Mouse (Mus musculus): ENCODE results near the gene Olfr1090.

Gene Olfr1090

DNA sequence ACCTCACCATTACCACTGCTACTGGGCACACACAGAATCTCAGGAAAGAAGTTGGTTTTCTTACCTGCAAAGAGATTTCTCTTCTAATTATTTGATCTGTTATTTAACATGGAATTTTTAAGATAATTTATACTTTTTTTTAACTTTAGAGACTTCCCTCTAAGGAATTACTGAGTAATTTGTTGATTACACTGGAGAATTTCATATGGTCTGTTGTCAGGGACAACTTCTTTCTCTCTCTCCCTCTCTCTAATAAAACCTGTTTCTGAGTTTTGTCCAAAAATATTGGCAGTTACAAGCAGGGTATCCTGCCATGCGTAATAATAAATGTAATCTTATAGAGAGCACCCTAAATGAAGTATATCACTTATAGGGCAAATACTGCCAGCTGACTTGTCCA, at the start of gene Olfr1090:
Gene Olfr1090, minus strand, starts transcription at position 101 of the 400 bp plus-strand sequence.
- DNase-seq (ENCODE audit: low read depth, low spot score) = no peak

- no peak for DNase-seq (ENCODE audit: low read depth, low spot score)
These were observed 23.4 kb upstream of the Olfr1090 start, which contains the start of gene Olfr1093 for GRCm38 (mm10) chr2:86782179-86782578. Olfr1093 (plus strand) TSS chr2:86782479.

DNA sequence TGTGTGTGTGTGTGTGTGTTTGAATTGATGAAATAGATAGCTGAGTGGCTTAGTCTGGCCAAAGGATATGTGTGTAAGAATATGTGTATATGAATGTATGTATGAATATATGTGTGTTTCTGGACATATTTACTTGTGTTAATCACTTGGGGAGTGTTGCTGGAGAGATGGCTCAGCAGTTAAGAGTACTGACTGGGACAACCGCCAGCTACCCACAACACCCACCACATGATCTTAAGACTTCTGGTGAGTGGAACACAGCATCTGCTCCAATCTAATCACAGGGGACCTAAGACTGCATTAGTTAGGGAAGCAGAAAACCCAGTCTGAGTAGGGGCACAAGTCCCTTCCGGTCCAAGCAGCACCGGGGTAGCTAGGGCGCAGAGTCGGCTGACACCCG, 2.3 kb upstream of the Olfr1090 start:
- DNase-seq (ENCODE audit: low read depth, low spot score) = no peak

GRCm38 (mm10) chr2:86733601-86734000, 25.2 kb downstream of the Olfr1090 start, which contains the start of gene Olfr1089:
Olfr1089 (minus strand) TSS chr2:86733701.
- no peak for DNase-seq (ENCODE audit: low read depth, low spot score)

All from A20 (cell line).